Mouse (Mus musculus) limb, embryonic 12.5 days (tissue): ENCODE data around the gene Clmn. TPM values are rescaled to one million over a fixed set of nuclear protein-coding genes. Genes with fewer than 3 reads are reported as not detected.
"Not testable (repeated sequence)": the region's sequence is repeated elsewhere in the genome, so short reads cannot be mapped to it uniquely, and the experiment has no call there.

Experiments
- ATAC-seq: fragments of 200-750 bp; cut with Nextera tagmentation; 2 replicates; pipeline ENCODE4 v1.8.0; 2017; ENCODE audit warnings: low read depth, moderate TSS enrichment; ENCODE audit not compliant: insufficient number of reproducible peaks, insufficient read depth, low FRiP score, low TSS enrichment
- H3K27ac ChIP-seq: fragments of 300-500 bp; sonication (generic); 2 replicates; pipeline ENCODE4 v1.5.1; 2016; ENCODE audit warnings: mild to moderate bottlenecking, moderate library complexity
- H3K27me3 ChIP-seq: fragments of 300-500 bp; sonication (generic); 2 replicates; pipeline ENCODE4 v1.6.1; 2016; ENCODE audit warnings: mild to moderate bottlenecking, moderate library complexity
- H3K36me3 ChIP-seq: fragments of 300-500 bp; sonication (generic); 2 replicates; pipeline ENCODE4 v1.6.1; 2016; ENCODE audit warnings: mild to moderate bottlenecking, moderate library complexity
- H3K4me1 ChIP-seq: fragments of 300-500 bp; sonication (generic); replicated peaks from 2 replicates; pipeline ENCODE4 v1.6.1; 2016
- H3K4me2 ChIP-seq: fragments of 300-500 bp; sonication (generic); 2 replicates; pipeline ENCODE4 v1.6.1; 2016; ENCODE audit warnings: mild to moderate bottlenecking, moderate library complexity
- H3K4me3 ChIP-seq: fragments of 300-500 bp; sonication (generic); replicated peaks from 2 replicates; pipeline ENCODE4 v1.5.1; 2016; ENCODE audit warnings: mild to moderate bottlenecking
- H3K9ac ChIP-seq: fragments of 300-500 bp; sonication (generic); replicated peaks from 2 replicates; pipeline ENCODE4 v1.6.1; 2016; ENCODE audit warnings: mild to moderate bottlenecking, moderate library complexity
- H3K9me3 ChIP-seq: fragments of 300-500 bp; sonication (generic); 2 replicates; pipeline ENCODE4 v1.6.1; 2016; ENCODE audit warnings: mild to moderate bottlenecking, moderate library complexity
- WGBS: fragments of 180-500 bp; shearing (Covaris S2); methylation state at CpG from one replicate; pipeline ENCODE4 v1.1.7; 2016; 5-methylcytosine and 5-hydroxymethylcytosine counted together
- polyA plus RNA-seq: library from polyadenylated mRNA; unstranded; fragments of >200 nt; fragmentation: Nextera tagmentation; extraction: Ambion mirVana; gene quantifications from 2 replicates; pipeline ENCODE4 v1.2.1, GENCODE M21; 2016

The Clmn gene
- polyA plus RNA-seq, 1 experiment from 2014 or later = 5.2 TPM

GRCm38 (mm10) chr12:104829596-104830282 lies 35.1 kb downstream of the Clmn start:
- WGBS = 38% methylated on average over 6 of the region's 6 CpGs

GRCm38 (mm10) chr12:104828986-104829385 lies 35.9 kb downstream of the Clmn start:
- not testable (repeated sequence) for H3K9me3 ChIP-seq, H3K9ac ChIP-seq, H3K4me2 ChIP-seq, ATAC-seq, H3K36me3 ChIP-seq, H3K4me3 ChIP-seq, H3K27ac ChIP-seq
- WGBS = 85% methylated on average over 4 of the region's 4 CpGs
- peaks cover 41% of the 10 kb centered on the region for H3K4me1 ChIP-seq
- peaks cover 23% of the 10 kb centered on the region for H3K27me3 ChIP-seq

More at GRCm38 (mm10) chr12:104829596-104830282, 35.1 kb downstream of the Clmn start:
- peak overlapping the region; percentile 34; the same call in 1 of the 2 replicates for H3K9ac ChIP-seq
- peaks cover 34% of the 10 kb centered on the region for H3K4me1 ChIP-seq
- ATAC-seq = no peak
- no peak overlapping the region for H3K27ac ChIP-seq
- no peaks in the 10 kb centered on the region for H3K9me3 ChIP-seq
- no peak overlapping the region for H3K4me3 ChIP-seq
- no peak overlapping the region for H3K4me2 ChIP-seq
- peaks cover 29% of the 10 kb centered on the region for H3K27me3 ChIP-seq
- H3K36me3 ChIP-seq = no peaks in the 10 kb centered on the region

- Histone ChIP-seq H3K4me3 (no peak overlapping the region), H3K9me3 (no peaks in the 10 kb centered on the region), H3K27ac (no peak overlapping the region), H3K9ac (no peak overlapping the region), H3K4me1 (peaks cover 41% of the 10 kb centered on the region), H3K4me2 (no peak overlapping the region), H3K36me3 (no peaks in the 10 kb centered on the region), H3K27me3 (peaks cover 36% of the 10 kb centered on the region)
- no peak for ATAC-seq
- WGBS = 76% methylated on average over 6 of the region's 6 CpGs
These were observed 37.2 kb downstream of the Clmn start for GRCm38 (mm10) chr12:104827721-104828120.

GRCm38 (mm10) chr12:104824907-104825267 lies 40.0 kb downstream of the Clmn start:
- WGBS = 67% methylated on average over 6 of the region's 6 CpGs
- Histone ChIP-seq H3K36me3 (no peaks in the 10 kb centered on the region), H3K27me3 (peaks cover 36% of the 10 kb centered on the region), H3K4me2 (no peak overlapping the region), H3K9ac (no peak overlapping the region), H3K4me1 (peaks cover 60% of the 10 kb centered on the region), H3K9me3 (no peaks in the 10 kb centered on the region), H3K27ac (no peak overlapping the region), H3K4me3 (no peak overlapping the region)
- no peak for ATAC-seq

GRCm38 (mm10) chr12:104824244-104824906 lies 40.5 kb downstream of the Clmn start:
- peaks cover 60% of the 10 kb centered on the region for H3K4me1 ChIP-seq
- peaks cover 41% of the 10 kb centered on the region for H3K27me3 ChIP-seq
- H3K9ac ChIP-seq = no peak overlapping the region
- no peak overlapping the region for H3K4me2 ChIP-seq
- no peaks in the 10 kb centered on the region for H3K36me3 ChIP-seq
- no peak for ATAC-seq
- H3K4me3 ChIP-seq = no peak overlapping the region
- 85% methylated on average over 12 of the region's 12 CpGs for WGBS
- H3K27ac ChIP-seq = no peak overlapping the region
- no peaks in the 10 kb centered on the region for H3K9me3 ChIP-seq

GRCm38 (mm10) chr12:104823722-104824121 lies 41.2 kb downstream of the Clmn start:
- H3K4me1 ChIP-seq = peaks cover 65% of the 10 kb centered on the region
- H3K27ac ChIP-seq = no peak overlapping the region

GRCm38 (mm10) chr12:104822838-104823599 lies 41.9 kb downstream of the Clmn start:
- Histone ChIP-seq H3K4me1 (peaks cover 72% of the 10 kb centered on the region), H3K27ac (no peak overlapping the region)

More at GRCm38 (mm10) chr12:104823722-104824121, 41.2 kb downstream of the Clmn start:
- peaks cover 44% of the 10 kb centered on the region for H3K27me3 ChIP-seq
- H3K9ac ChIP-seq = no peak overlapping the region
- WGBS = 91% methylated on average over 7 of the region's 7 CpGs
- H3K9me3 ChIP-seq = no peaks in the 10 kb centered on the region
- no peak overlapping the region for H3K4me3 ChIP-seq
- no peaks in the 10 kb centered on the region for H3K36me3 ChIP-seq
- H3K4me2 ChIP-seq = no peak overlapping the region
- no peak for ATAC-seq

GRCm38 (mm10) chr12:104822151-104822550 lies 42.7 kb downstream of the Clmn start:
- Histone ChIP-seq H3K27me3 (peaks cover 48% of the 10 kb centered on the region), H3K4me2 (no peak overlapping the region), H3K27ac (no peak overlapping the region), H3K9ac (no peak overlapping the region), H3K36me3 (no peaks in the 10 kb centered on the region), H3K4me1 (peaks cover 77% of the 10 kb centered on the region), H3K4me3 (no peak overlapping the region), H3K9me3 (no peaks in the 10 kb centered on the region)
- WGBS = 38% methylated on average over 8 of the region's 8 CpGs
- ATAC-seq = no peak

More at GRCm38 (mm10) chr12:104822838-104823599, 41.9 kb downstream of the Clmn start:
- no peak overlapping the region for H3K4me3 ChIP-seq
- H3K36me3 ChIP-seq = no peaks in the 10 kb centered on the region
- H3K9me3 ChIP-seq = no peaks in the 10 kb centered on the region
- no peak overlapping the region for H3K9ac ChIP-seq
- H3K27me3 ChIP-seq = peaks cover 43% of the 10 kb centered on the region
- WGBS = 86% methylated on average over 10 of the region's 10 CpGs
- no peak overlapping the region for H3K4me2 ChIP-seq
- ATAC-seq = no peak

- Histone ChIP-seq H3K27ac (peak overlapping the region; percentile 31; the same call in 1 of the 2 replicates), H3K9me3 (no peaks in the 10 kb centered on the region), H3K9ac (no peak overlapping the region), H3K4me2 (no peak overlapping the region), H3K4me1 (peaks cover 76% of the 10 kb centered on the region), H3K4me3 (no peak overlapping the region), H3K36me3 (no peaks in the 10 kb centered on the region), H3K27me3 (peaks cover 57% of the 10 kb centered on the region)
- 35% methylated on average over 5 of the region's 5 CpGs for WGBS
- no peak for ATAC-seq
These were observed 44.8 kb downstream of the Clmn start for GRCm38 (mm10) chr12:104820061-104820460.

- Histone ChIP-seq H3K36me3 (no peaks in the 10 kb centered on the region), H3K9me3 (no peaks in the 10 kb centered on the region), H3K4me3 (no peak overlapping the region), H3K9ac (no peak overlapping the region), H3K27ac (no peak overlapping the region), H3K4me2 (no peak overlapping the region), H3K4me1 (peaks cover 76% of the 10 kb centered on the region), H3K27me3 (peaks cover 57% of the 10 kb centered on the region)
- no peak for ATAC-seq
- WGBS = 46% methylated on average over 8 of the region's 8 CpGs
These were observed 45.8 kb downstream of the Clmn start for GRCm38 (mm10) chr12:104819050-104819449.

- Histone ChIP-seq H3K36me3 (no peaks in the 10 kb centered on the region), H3K27me3 (peaks cover 48% of the 10 kb centered on the region), H3K4me1 (peaks cover 85% of the 10 kb centered on the region), H3K9ac (no peak overlapping the region), H3K9me3 (no peaks in the 10 kb centered on the region), H3K4me2 (no peak overlapping the region), H3K4me3 (no peak overlapping the region), H3K27ac (no peak overlapping the region)
- whole genome bisulfite sequencing = 72% methylated on average over 7 of the region's 7 CpGs
- ATAC-seq = no peak
These were observed 46.8 kb downstream of the Clmn start for GRCm38 (mm10) chr12:104818057-104818456.
